Mouse (Mus musculus) left cerebral cortex, postnatal 14 days (tissue): ENCODE results near the gene Lrrc74a. TPM values are rescaled to one million over a fixed set of nuclear protein-coding genes. Genes with fewer than 3 reads are reported as not detected.

Experiments used
- DNase-seq, 2 experiments: peaks; one replicate each; pipeline ENCODE4 v3.0.0; 2021 to 2022; ENCODE audit warnings: low spot score in 2 of 2, mixed read lengths in 1 of 2
- intact Hi-C: fragments of 180-260 bp; cut with DNase I; formaldehyde crosslinking; loops from one replicate; pipeline ENCODE4 v1.15.1; 2025
- total RNA-seq, 2 experiments: library from RNA; stranded (reverse); gene quantifications; 2 replicates each; pipeline ENCODE4 v1.2.3; 2021

Gene Lrrc74a
- total RNA-seq, 2 experiments from 2014 or later, result not detected

DNA sequence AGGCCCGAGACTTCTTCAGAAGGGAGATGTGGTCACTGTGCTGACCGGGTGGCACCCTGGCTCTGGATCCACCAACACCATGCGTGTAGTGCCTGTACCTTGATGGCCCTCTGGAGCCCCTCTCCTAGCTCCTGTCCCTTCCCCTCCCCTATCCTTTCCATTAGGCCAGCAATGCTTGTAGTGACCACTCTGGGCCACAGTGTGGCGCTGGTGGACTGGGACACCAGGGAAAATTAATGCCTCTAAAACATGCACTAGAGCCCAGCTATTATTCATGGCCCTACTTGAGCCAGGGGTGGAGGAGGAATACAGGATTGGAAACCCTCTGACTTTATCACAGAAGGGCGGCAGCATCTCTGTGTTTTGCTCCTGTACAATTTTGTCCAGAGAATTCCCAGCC is 18.8 kb upstream of the Lrrc74a start:
- DNase-seq, result peak; percentile 74 to 82
- intact Hi-C loops, result no loop called here

- no peak for DNase-seq
- intact Hi-C loops, result no loop called here
These were observed 17.2 kb upstream of the Lrrc74a start for GRCm38 (mm10) chr12:86716962-86717361.

- intact Hi-C loops, result no loop called here
- DNase-seq, result no peak
These were observed 14.1 kb upstream of the Lrrc74a start for GRCm38 (mm10) chr12:86719961-86720639.

GRCm38 (mm10) chr12:86721453-86721852 is 12.7 kb upstream of the Lrrc74a start:
- intact Hi-C loops, result no loop called here
- no peak for DNase-seq

- no peak for DNase-seq
- intact Hi-C loops, result no loop called here
These were observed 9.9 kb upstream of the Lrrc74a start for GRCm38 (mm10) chr12:86724300-86724699.

DNA sequence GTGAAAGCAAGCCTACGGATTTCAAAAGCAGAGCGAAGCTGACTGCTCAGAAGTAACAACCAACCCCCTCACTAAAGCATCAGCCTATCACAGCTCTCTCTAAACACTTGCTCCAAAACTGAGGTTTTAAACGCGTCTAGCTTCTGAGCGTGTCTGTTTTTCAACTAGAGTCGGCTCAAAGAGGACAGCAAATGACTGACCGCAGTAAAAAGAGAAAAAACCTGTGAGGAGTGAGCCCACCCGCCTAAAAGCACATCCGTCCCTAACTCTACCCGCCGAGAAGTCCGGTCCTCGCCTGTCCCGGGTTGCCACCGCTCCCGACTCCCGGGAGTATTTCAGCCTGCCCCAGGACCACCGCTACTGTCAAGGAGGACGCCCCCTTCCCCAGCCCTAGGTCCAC is 8.5 kb upstream of the Lrrc74a start:
- intact Hi-C loops, result no loop called here
- peak; percentile 43 for DNase-seq

DNA sequence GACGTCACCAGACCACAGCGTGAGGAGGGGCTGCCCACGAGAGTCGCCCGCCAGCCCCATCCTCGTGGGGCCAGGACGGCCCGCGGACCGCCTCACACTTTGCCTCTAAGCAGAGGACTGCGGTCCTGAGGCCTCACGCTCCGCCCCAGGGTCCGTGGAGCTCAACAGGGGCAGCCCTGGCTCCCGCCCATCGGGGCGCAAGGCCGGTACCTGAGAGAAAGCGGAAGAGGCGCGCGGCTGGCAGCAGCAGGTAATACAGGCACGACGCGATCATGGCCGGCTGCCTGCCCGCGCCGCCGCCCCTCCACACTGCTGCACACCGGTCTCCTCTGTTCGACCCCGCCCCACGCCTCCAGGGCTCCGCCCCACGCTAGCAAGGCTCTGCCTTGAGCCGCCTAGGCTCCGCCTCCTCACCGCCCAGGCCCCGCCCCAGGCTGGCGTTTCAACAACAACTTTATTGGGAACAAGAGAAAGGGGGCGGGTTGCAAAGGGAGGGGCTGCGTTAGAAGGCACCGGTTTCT is 8.0 kb upstream of the Lrrc74a start, which contains the start of gene Angel1:
Gene Angel1, minus strand, starts transcription at position 341 of the 521 bp plus-strand sequence.
- DNase-seq, result peak; percentile 94 to 96
- intact Hi-C loops, result no loop called here

DNA sequence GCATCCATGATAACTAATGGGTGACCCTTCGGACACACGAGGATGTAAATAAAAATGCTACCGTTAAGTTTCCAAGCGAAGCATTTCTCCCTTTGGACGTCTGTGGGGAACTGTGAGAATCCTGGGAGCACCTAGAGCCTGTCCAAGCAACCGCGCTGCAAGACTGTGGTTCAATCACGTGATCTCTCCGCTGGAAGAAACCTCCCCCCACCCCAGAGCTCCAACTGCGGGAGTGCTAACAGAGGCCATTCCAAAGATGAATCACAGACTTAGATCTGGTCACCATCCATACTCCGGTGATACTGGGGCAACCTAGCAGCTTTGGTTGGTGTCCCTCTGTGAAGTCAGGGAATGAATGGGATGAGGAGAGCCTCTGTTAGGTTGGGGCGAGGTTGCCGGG is 26.9 kb downstream of the Lrrc74a start:
- intact Hi-C loops, result no loop called here

DNA sequence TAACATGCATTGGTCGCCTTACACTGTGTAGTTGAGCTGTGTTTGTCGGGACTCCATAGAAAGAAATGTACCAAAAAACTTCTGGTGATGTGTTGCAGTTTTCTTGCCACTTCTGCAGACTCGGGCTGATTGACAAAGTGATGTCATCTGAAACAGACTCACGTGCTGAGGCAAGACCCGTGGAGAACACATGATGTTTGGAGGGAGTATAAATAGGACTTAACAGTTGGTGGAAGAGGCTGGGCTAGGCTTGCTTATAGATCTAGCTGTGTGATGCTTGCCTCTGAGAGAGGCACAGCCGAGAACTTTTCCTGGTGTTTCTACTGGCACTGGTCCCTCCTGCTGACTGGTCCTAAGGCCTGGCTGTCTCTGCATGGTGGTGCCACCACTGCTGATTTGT is 29.9 kb downstream of the Lrrc74a start:
- peak in 1 of 2 experiments; percentile 58 for DNase-seq
- intact Hi-C loops, result no loop called here

More for the DNA sequence above, 26.9 kb downstream of the Lrrc74a start:
- DNase-seq, result no peak

GRCm38 (mm10) chr12:86766467-86766866 is 32.3 kb downstream of the Lrrc74a start:
- DNase-seq, result no peak
- intact Hi-C loops, result loop anchor here (5.0 kb wide), 1 partner anchor 286 kb away; no protein-coding TSS in a partner anchor

- intact Hi-C loops, result loop anchor here (5.0 kb wide), 1 partner anchor 284 kb away; no protein-coding TSS in a partner anchor
- peak; percentile 59 to 80 for DNase-seq
These were observed 33.9 kb downstream of the Lrrc74a start for GRCm38 (mm10) chr12:86767868-86768631.

DNA sequence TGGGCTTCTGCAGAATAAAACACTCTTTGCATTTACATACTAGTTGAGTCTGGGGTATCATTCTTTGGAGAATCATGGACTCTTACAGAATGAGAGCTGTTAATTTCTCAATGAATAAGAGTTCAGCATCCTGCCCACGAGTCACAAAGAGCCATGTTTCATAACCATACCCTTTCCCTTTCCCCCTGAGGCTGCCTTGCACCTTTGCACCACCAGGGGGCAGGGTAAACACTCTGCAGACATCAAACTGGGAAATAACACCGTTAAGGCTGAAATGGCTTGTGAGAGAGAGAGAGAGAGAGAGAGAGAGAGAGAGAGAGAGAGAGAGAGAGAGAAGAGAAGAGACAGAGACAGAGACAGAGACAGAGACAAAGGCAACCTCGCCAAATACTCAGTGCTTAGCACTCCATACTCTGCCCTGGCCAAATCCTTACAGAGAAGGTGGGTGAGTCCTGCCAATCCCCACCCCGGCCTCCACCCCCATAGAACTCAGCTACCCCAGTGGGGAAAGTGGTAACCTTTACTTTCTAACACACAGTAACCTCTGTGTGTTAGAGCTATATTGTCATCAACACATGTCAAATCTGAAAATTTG is 34.9 kb downstream of the Lrrc74a start:
- peak; percentile 90 to 91 for DNase-seq
- intact Hi-C loops, result loop anchor here (5.0 kb wide), 1 partner anchor 283 kb away; no protein-coding TSS in a partner anchor

GRCm38 (mm10) chr12:86769819-86770218 is 35.6 kb downstream of the Lrrc74a start:
- intact Hi-C loops, result loop anchor here (5.0 kb wide), 2 partner anchors 177 to 282 kb away; partner anchors contain the start of gene Cipc
- DNase-seq, result no peak

DNA sequence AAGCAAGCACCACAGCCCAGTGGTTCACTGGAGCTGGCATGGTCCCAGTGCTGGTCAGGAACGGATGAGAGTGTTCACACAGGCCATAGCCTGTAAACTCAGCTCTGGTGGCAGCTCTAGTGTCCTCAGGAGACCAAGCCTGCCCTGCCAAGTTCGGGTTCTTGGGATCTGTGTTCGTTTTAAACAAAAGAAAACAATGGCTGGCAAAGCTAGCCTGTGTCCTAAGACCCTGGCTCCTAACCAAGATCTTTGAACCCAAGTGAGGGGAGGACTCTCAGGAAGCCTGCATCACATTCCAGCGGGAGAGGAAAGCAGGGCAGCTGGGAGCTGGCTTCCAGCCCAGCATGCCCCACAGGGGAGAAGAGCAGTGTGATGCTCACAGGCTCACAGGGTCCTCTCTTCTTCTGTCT is 36.1 kb downstream of the Lrrc74a start:
- peak; percentile 30 to 53 for DNase-seq
- intact Hi-C loops, result loop anchor here (5.0 kb wide), 1 partner anchor 177 kb away; the partner anchor contains the start of gene Cipc

DNA sequence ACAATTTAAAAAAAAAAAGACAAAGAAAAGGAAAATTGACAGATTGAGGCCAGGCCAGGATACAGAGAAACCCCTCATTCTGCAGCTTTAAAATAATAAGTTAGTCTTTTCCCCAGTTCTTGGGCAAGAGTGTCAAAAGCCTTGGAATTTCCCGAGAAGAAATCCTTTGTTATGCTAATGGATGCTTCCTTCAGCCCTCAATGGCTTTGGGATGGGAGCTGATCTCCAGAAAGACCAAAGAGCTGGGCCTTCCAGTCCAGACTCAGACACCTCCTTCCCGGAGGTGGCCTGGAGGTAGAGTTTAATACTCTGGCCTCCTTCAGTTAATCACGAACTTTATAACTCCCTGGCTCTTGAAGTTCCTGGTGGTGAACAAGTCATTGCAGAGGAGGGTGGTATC is 36.8 kb downstream of the Lrrc74a start:
- no peak for DNase-seq
- intact Hi-C loops, result loop anchor here (5.0 kb wide), 1 partner anchor 176 kb away; the partner anchor contains the start of gene Cipc

GRCm38 (mm10) chr12:86771823-86772427 is 37.8 kb downstream of the Lrrc74a start:
- DNase-seq, result peak; percentile 96 to 97
- intact Hi-C loops, result loop anchor here (5.0 kb wide), 1 partner anchor 175 kb away; the partner anchor contains the start of gene Cipc

- intact Hi-C loops, result loop anchor here (5.0 kb wide), 1 partner anchor 175 kb away; the partner anchor contains the start of gene Cipc
These were observed 38.4 kb downstream of the Lrrc74a start for GRCm38 (mm10) chr12:86772551-86772950.

GRCm38 (mm10) chr12:86775561-86776280 is 41.6 kb downstream of the Lrrc74a start:
- intact Hi-C loops, result no loop called here
- DNase-seq, result no peak

More at GRCm38 (mm10) chr12:86772551-86772950, 38.4 kb downstream of the Lrrc74a start:
- no peak for DNase-seq
